Mouse (Mus musculus) ES-Bruce4 (cell line): ENCODE data around the gene Coq8b. TPM values are rescaled to one million over a fixed set of nuclear protein-coding genes. Genes with fewer than 3 reads are reported as not detected.

Source experiments
- H3K27ac ChIP-seq: 2 replicates; pipeline ENCODE4 v1.5.1; 2012; ENCODE audit warnings: low read length, inconsistent platforms; ENCODE audit not compliant: insufficient read depth
- H3K27me3 ChIP-seq: 2 replicates; pipeline ENCODE4 v1.6.1; 2012; ENCODE audit warnings: mild to moderate bottlenecking, low read length, inconsistent platforms; ENCODE audit not compliant: control insufficient read depth, poor library complexity, insufficient read depth, severe bottlenecking
- H3K36me3 ChIP-seq: 2 replicates; pipeline ENCODE4 v1.6.1; 2012; ENCODE audit warnings: inconsistent platforms, mild to moderate bottlenecking, low read length, moderate library complexity; ENCODE audit not compliant: control insufficient read depth, poor library complexity, insufficient read depth, severe bottlenecking
- H3K4me1 ChIP-seq: one replicate; pipeline ENCODE4 v1.8.1; 2011; ENCODE audit warnings: low read length; ENCODE audit not compliant: control insufficient read depth, insufficient read depth
- H3K4me3 ChIP-seq: 2 replicates; pipeline ENCODE4 v1.5.1; 2011; ENCODE audit warnings: low read depth, mild to moderate bottlenecking, low read length
- H3K9ac ChIP-seq: 2 replicates; pipeline ENCODE4 v1.6.1; 2012; ENCODE audit warnings: low read depth, mild to moderate bottlenecking, inconsistent platforms; ENCODE audit not compliant: poor library complexity, severe bottlenecking
- H3K9me3 ChIP-seq: replicated peaks from 2 replicates; pipeline ENCODE4 v1.6.1; 2012; ENCODE audit warnings: mild to moderate bottlenecking, low read length, inconsistent platforms; ENCODE audit not compliant: control insufficient read depth, poor library complexity, insufficient read depth, severe bottlenecking
- CTCF ChIP-seq: IDR thresholded peaks from one replicate; pipeline ENCODE4 v1.8.1; 2011; ENCODE audit warnings: low read depth, low read length
- EP300 ChIP-seq: IDR thresholded peaks from 2 replicates; pipeline ENCODE4 v1.6.1; 2011; ENCODE audit warnings: low read depth, low read length; ENCODE audit not compliant: insufficient read depth
- POLR2A ChIP-seq: IDR thresholded peaks from one replicate; pipeline ENCODE4 v1.8.1; 2011; ENCODE audit warnings: low read length; ENCODE audit not compliant: insufficient read depth
- polyA plus RNA-seq: library from polyadenylated mRNA; stranded (reverse); fragments of >200 nt; gene quantifications from 2 replicates; pipeline ENCODE4 v1.2.4, GENCODE M21; 2011; ENCODE audit warnings: low read depth; ENCODE audit not compliant: missing spikeins, insufficient read depth, insufficient read length

Coq8b gene
- polyA plus RNA-seq, 1 experiment: 10.9 TPM

DNA sequence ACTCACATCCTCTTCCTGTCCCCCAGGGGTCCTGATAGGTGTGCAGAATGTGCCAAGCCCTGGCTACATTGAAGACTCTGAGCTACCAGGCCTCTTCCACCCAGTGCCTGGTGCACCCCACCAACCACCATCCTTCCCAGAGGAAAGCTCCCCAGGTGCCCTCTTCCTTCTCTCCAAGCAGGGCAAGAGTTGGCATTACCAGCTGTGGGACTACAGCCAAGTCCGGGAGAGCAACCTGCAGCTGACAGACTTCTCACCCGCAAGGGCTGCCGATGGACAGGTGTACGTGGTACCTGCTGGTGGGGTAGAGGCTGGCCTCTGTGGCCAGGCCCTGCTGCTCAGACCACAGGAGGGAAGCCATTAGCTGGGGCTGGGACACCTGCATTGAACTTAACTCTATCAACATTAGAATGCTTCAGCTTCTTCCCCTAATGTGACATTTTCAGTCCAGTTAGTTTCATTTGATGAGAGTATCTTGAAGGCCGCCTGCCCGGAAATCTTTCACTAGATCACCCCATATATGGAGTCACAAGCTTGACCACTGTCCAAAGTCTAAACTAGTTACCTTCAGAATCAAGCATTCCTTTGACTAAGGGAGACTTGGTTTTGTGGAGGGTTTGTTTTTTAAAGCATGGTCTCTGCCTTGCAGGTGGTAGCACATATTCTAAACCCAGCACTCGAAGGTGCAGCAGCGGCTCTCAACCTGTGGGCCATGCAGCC is 28.9 kb upstream of the Coq8b start:
- no peaks in the 10 kb centered on the region for H3K9me3 ChIP-seq
- no peak overlapping the region for H3K9ac ChIP-seq
- H3K27ac ChIP-seq: no peak overlapping the region
- no peaks in the 10 kb centered on the region for H3K4me1 ChIP-seq
- no peaks in the 10 kb centered on the region for H3K36me3 ChIP-seq
- TF ChIP-seq CTCF (no peak), POLR2A (no peak), EP300 (no peak)
- H3K4me3 ChIP-seq: no peak overlapping the region
- H3K27me3 ChIP-seq: no peaks in the 10 kb centered on the region

DNA sequence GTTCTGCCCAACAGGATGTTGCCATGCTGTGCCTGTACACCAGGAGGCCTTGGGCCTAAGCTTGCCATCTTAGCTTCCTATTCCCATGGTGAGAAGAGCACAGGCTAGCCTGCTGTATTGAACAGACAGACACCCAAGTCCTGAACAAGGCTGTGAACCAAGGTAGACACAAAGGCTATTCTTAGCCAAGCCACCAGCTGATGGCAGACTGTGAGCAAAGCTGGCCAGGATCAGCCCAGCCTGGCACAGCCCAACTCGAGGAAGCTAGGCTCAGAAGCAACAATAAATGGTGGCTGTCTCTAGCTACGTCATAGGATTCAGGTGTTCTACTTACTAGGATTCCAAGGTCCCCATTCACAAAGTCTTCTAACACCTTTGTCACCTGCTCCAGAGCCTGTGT is 20.2 kb upstream of the Coq8b start:
- Histone ChIP-seq H3K9ac (no peak overlapping the region), H3K27me3 (no peaks in the 10 kb centered on the region), H3K4me3 (no peak overlapping the region), H3K36me3 (peaks cover 6% of the 10 kb centered on the region; the same call in 1 of the 2 replicates), H3K4me1 (no peaks in the 10 kb centered on the region), H3K27ac (no peak overlapping the region), H3K9me3 (no peaks in the 10 kb centered on the region)
- TF ChIP-seq POLR2A: no peak
- TF ChIP-seq EP300: no peak
- TF ChIP-seq CTCF: no peak

- Histone ChIP-seq H3K4me3 (no peak overlapping the region), H3K4me1 (peaks cover 5% of the 10 kb centered on the region), H3K9ac (no peak overlapping the region), H3K36me3 (0 out of 2 replicates have a peak, but pooled peaks cover 2% of the 10 kb centered on the region), H3K27me3 (no peaks in the 10 kb centered on the region), H3K9me3 (no peaks in the 10 kb centered on the region), H3K27ac (no peak overlapping the region)
- no peak for TF ChIP-seq CTCF
- TF ChIP-seq EP300: no peak
- TF ChIP-seq POLR2A: no peak
Measured at GRCm38 (mm10) chr7:27218586-27218985, 14.2 kb upstream of the Coq8b start.

- Histone ChIP-seq H3K27me3 (no peaks in the 10 kb centered on the region), H3K4me1 (peaks cover 6% of the 10 kb centered on the region), H3K9ac (no peak overlapping the region), H3K4me3 (no peak overlapping the region), H3K36me3 (0 out of 2 replicates have a peak, but pooled peaks cover 2% of the 10 kb centered on the region), H3K9me3 (no peaks in the 10 kb centered on the region), H3K27ac (no peak overlapping the region)
- no peak for TF ChIP-seq POLR2A
- TF ChIP-seq CTCF: no peak
- no peak for TF ChIP-seq EP300
Measured at GRCm38 (mm10) chr7:27219937-27220336, 12.9 kb upstream of the Coq8b start.

- no peak for TF ChIP-seq CTCF
- no peak for TF ChIP-seq POLR2A
- TF ChIP-seq EP300: no peak
- H3K27me3 ChIP-seq: no peaks in the 10 kb centered on the region
- no peaks in the 10 kb centered on the region for H3K9me3 ChIP-seq
- no peak overlapping the region for H3K4me3 ChIP-seq
- H3K36me3 ChIP-seq: no peaks in the 10 kb centered on the region
- no peak overlapping the region for H3K9ac ChIP-seq
- peaks cover 9% of the 10 kb centered on the region for H3K4me1 ChIP-seq
- no peak overlapping the region for H3K27ac ChIP-seq
Measured at GRCm38 (mm10) chr7:27221939-27222338, 10.9 kb upstream of the Coq8b start.

DNA sequence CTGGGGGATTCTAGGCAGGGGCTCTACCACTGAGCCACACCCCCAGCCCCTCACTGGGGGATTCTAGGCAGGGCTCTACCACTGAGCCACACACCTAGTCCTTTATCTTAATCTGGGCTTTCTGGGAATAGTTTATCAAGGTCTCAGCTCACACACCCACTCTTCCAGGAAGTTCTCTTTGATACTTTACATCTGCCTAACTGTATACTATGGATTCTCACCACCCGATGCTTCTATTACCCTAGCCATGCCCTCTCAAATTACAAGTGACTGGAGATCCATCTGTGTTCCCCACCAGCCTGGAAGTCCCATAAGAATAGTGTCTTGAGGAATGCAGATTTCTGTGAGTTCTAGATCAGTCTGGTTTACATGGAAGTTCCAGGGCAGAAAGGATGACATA is 10.3 kb upstream of the Coq8b start:
- no peaks in the 10 kb centered on the region for H3K36me3 ChIP-seq
- TF ChIP-seq CTCF (no peak), POLR2A (no peak), EP300 (no peak)
- no peaks in the 10 kb centered on the region for H3K27me3 ChIP-seq
- peaks cover 9% of the 10 kb centered on the region for H3K4me1 ChIP-seq
- H3K27ac ChIP-seq: no peak overlapping the region
- H3K4me3 ChIP-seq: no peak overlapping the region
- no peaks in the 10 kb centered on the region for H3K9me3 ChIP-seq
- no peak overlapping the region for H3K9ac ChIP-seq
